Mouse (Mus musculus) gastrocnemius, adult 18-20 months (tissue): Measurements from ENCODE around the gene Msh6. TPM values are rescaled to one million over a fixed set of nuclear protein-coding genes. Genes with fewer than 3 reads are reported as not detected.
"Not testable (repeated sequence)": the region's sequence is repeated elsewhere in the genome, so short reads cannot be mapped to it uniquely, and the experiment has no call there.

ENCODE experiments used
- DNase-seq: peaks from one replicate; pipeline ENCODE4 v3.0.0; 2021; ENCODE audit warnings: low spot score
- long read RNA-seq, 2 experiments: library from polyadenylated mRNA; stranded (forward); transcript quantifications; one replicate each; pipeline ENCODE4 v2.0.0; 2021
- total RNA-seq, 2 experiments: library from RNA; stranded (reverse); gene quantifications; 2 replicates each; pipeline ENCODE4 v1.2.3; 2021

The Msh6 gene
- 1 to 10 TPM; 4.1 to 4.4 TPM for total RNA-seq
- long read RNA-seq, experiment 1, full-length matches to known transcripts = 4 of 5 reads
- long read RNA-seq, experiment 1, partial matches to known transcripts = 1 of 5 reads
- long read RNA-seq, experiment 1, other reads (novel, unspliced or antisense) = 0 of 5 reads
- long read RNA-seq, experiment 2, full-length matches to known transcripts = 6 of 8 reads
- long read RNA-seq, experiment 2, partial matches to known transcripts = 2 of 8 reads
- long read RNA-seq, experiment 2, other reads (novel, unspliced or antisense) = 0 of 8 reads

DNA sequence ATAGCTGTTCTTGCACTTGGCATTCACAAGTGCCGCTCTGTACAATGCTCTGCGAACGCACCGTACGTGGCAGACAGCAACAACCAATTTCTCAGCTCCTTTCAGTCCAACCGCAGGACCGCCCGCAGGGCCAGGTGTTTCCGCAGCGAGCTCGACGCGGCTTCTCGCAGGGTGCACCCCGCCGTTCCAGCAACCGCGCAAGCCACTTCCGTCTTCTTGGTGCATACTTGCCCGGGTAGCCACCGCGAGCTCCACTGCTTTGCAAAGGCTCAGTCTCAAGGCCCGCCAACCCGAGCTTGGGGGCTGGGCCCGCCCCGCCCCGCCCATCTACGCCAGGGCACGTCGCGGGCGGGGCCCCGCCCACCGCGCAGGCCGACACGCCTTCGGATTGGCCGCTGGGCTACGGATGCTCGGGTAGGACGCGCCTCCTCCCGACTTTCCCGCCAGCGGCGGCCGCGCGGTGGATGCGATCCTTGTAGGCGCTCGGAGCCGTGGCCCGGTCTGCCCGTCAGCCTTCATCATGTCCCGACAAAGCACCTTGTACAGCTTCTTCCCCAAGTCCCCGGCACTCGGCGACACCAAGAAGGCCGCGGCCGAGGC, at the start of gene Msh6:
Gene Msh6 (plus strand): TSS at position 434 of the 600 bp plus-strand sequence.
- DNase-seq = peak; percentile 76

DNA sequence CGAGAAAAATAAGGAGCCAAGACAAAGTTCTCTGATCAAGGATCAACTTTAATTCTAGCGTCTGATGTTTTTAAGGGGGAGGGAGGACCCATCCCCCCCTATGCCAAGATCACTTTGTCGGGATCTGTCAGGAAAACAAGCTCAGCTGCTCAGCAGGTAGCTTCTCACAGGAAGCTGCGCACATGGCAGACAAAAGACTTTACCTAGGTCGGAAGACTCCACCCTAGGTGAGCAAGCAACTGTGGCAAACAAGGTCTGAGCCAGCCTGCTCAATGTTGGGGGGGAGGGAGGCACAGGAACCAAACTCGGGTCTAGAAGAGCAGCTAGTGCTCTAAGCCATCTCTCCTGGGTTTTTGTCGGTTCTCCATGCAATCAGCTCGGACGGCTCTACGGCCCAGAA, 40.5 kb upstream of the Msh6 start:
- DNase-seq = no peak

DNA sequence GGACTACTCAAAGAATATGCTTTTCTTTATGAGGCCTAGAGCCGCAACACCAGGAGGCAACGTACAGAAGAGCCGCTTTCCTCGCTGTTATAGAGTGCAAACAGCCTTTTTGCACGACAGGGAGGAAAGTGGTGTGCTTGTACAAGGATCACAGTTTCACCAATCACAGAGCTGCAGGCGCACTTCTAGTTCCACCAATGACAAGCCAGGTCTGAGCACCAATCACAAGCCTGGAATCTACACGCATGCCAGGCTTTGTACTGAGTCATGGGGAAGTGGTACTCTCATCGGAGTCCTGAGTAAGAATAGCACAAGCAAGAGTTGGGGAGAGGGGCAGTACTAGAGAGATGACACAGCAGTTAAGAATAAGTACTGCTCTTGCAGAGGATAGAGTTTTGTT, 40.1 kb upstream of the Msh6 start:
- DNase-seq = no peak

DNA sequence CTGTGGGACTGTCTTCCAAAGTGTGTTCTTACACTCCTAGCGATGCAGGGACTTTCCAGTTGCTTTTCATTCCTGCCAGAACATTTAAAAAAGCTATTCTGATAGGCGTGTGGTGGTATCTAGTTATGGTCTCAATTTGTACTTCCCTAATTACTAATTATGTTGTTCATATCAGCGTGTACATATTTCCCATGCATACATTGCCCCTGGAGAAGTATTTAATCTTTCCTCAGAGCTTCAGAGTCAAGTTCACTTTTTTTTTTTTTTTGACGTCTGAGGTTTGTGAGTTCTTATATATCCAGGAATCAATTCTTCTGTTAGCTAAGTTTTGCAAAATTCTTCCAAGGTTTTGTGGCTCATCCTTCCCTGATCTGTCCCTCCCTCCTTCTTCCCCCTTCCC, 38.7 kb upstream of the Msh6 start:
- no peak for DNase-seq

DNA sequence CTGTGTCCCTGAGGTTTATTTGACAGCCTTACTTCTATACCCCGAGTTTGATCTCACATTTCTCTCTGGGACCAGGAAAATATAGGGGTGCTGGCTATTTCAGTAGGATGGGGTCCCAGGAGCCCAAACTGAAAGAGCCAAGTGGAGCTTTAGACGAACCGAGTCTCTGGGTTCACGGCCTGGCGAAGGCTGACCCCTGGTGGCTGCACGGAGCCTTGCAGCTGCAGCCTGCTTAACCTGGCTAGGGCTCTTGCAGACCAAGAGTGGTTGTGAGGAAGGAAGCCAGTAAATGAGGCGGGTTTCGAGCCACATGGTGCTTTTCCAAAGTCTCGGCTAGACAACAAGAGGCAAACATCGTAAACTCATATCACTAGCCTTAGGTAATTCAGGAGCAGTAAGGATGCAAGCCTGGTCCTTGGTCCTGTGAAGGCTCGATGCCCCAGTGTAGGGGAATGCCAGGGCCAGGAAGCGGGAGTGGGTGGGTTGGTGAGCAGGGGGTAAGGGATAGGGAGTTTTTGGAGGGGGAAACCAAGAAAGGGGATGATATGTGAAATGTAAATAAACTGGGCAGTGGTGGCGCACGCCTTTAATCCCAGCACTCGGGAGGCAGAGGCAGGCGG, 25.8 kb upstream of the Msh6 start:
- peak; percentile 66 for DNase-seq

DNA sequence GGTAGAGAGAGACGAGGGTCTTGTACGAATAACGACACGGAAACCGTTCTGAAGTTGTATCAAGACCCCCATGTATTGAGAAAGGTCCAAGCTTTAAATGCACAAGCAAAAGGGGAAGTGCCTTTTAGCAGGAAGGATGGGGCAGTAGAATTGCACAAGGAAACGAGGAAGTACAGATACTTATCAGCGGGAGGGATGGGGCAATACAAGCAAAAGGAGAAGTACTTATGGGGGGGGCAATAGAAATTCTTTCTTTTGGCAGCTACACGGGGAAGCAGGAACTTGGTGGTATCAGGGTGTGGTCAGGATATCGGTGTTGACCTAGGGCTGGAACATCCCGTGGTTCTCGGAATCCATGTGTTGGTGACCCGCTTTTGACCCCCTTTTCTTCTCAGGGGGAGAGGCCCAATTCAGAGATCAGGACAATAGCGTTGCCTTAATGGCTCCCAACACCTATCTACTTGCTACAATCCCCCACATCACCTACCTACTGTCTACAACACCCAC, 20.2 kb upstream of the Msh6 start:
- not testable (repeated sequence) for DNase-seq

DNA sequence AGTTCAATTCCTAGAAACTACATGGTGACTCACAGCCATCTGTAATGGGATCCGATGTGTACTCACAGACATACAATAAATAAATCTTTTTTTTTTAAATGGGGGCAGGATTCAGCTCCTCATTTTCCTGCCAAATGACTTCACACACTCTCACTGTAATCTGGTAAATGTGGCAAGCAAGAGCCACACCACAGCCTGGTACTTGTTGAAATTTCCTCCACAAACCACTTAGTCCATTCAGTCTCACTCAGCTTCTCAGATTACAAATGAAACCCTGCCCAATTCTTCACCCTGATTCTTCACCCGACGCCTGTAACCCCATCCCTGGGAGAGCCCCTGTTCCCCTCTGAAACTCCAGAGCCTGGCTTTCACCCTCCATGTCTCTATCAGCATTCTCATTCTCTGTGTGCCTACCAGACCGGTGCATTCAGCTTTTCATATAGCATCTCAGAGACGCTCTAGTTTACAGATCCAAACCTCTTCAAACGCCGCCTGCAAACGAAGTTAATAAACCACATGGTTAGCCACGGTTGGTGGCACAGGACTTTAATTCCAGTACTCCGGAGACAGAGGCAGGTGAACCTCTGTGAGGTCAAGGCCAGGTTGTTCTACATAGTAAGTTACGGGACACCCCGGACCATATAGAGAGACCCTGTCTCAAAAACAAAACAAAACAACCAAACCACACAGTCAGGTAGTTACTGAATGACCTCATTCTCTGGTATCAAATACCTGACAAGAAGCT, 17.6 kb upstream of the Msh6 start:
- no peak for DNase-seq

DNA sequence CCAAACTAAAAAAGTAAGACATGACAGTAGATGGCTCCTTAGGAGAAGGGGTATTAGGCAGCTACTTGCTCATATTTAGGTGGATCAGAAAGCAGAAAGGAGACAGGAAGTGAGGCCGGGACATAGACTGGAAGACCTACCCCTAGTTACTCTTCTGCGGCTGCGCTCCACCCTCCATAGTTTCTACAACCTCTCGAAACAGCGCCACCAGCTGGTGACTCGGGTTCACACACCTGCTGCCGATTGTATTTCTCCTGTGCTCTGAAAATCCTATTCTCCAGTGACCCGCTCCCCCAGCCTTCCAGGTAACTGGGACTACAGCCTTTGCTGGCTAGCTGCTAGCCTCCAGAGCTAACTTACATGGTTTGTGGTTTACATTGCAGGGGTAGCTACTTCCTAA, 16.6 kb upstream of the Msh6 start:
- DNase-seq = no peak

DNA sequence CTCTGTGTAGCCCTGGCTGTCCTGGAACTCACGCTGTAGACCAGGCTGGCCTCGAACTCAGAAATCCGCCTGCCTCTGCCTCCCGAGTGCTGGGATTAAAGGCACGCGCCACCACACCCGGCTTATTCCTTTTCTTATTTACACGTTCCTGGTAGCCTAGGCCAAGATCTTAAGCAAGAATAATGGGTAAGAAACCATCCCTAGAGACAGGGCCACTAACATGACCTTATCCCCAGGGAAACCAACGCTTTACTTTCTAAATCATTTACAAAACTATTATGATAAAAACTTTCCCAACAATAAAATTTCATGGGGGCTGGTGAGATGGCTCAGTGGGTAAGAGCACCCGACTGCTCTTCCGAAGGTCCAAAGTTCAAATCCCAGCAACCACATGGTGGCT, 15.5 kb upstream of the Msh6 start:
- not testable (repeated sequence) for DNase-seq

DNA sequence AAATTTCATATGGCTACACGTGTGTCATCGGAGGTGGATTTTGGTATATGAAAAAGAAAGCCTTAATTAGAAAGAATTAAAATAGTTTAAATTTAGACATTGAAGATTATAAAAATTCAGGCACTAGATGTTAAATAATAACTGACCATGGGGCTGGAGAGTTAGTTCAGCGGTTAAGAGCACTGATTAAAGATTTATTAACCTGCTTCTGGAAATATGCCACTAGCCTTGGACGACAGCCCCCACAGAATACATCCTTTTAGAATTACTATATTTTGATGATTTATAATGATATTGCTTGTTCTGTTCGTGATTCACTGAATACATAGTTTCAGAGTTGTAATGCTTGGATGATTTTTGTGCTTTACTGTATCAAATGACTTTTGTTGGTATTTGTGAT, 14.9 kb upstream of the Msh6 start:
- not testable (repeated sequence) for DNase-seq

DNA sequence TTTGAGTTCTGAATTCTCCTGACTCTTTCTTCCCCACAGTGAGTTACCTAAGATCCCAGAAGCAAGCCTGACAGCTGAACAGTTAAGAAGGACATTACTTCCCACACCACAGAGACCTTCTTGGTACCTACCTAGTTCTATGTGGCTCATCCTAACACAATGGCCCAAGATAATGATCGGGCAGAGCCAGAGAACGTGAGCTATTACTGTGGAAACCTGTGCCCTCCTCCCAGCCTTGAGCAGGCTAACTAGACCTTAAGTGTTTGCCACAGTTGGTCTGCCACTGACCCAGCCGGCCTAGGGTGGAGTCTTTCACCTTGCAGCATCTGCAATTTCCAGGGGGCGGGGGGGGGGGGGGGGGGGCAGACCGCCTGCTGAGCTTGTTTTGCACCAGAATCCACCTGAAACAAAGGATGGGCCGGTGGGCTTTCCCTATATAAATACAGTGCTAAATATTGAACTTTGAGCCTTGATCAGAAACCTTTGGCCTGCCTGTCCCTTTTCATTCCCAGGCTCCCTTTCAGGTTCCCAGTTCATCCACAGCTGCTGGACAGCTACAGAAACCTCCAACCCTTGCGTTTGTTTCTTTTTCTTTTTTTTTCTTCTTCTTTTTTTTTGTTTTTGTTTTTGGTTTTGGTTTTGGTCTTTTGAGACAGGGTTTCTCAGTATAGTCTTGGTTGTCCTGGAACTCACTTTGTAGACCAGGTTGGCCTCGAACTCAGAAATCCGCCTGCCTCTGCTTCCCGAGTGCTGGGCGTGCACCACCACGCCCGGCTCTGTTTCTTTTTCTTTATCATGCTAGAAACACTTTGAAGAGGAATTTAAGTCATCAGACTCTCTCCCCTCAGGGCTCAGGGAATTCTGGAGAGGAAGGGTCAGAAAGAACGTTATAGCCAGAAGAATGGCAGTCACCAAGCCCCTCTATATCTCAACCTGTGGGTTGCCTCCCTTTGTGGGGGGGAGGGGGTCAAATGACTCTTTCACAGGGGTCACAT, 11.5 kb upstream of the Msh6 start:
- DNase-seq = no peak

DNA sequence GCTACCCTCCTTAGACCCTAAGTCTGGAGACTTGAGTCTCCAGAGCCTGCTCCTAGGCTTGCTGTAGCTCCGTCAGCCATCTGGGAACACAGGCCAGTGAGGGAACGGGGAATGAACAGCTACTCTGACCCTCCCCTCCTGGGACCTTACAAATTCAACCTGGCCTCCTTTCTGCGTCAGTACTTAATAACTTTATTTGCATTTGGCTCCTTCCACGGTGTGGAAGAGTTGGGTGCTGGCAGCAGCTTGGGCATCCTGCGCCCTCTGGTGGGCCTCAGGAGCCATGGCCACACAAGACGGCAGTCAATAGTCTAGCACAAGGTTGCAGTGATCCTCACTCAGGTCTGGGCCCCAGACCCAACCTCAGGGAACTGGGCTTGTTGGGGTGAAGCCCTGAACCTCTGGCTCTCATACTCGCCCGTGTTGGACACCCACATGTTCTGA, 6.4 kb upstream of the Msh6 start:
- not testable (repeated sequence) for DNase-seq

DNA sequence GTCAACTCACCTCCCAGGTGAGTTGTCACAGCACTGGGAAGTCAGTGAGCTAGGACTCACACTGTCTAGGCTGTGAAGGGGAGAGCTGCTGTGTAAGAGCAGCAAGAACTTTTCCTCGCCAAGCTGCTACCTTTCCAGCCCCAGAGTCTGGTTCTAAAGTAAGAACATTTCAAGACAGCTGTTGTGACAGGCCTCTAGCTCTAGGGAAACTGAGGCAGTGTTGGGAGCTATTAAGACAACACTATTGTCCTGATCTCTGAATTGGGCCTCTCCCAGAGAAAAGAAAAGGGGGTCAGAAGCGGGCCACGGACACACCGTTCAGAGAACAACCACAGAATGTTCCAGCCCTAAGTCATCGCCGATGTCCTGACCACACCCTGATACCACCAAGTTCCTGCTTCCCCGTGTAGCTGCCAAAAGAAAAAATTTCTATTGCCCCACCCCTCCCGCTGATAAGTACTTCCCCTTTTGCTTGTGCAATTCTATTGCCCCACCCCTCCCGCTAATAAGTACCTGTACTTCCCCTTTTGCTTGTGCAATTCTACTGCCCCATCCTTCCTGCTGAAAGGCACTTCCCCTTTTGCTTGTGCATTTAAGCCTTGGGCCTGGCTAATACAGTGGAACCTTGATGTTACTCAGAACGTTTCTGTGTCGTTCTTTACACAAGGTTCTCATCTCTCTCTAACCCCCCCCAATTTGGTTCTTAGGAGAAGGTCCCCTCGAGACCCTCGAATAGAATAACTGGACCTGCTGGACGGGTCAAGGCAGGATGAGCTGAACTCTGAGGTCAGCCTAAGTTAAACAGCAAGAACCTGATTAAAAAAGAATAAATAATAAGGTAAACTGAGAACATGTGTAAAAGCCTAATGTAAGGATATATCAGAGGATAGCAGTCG, 2.9 kb upstream of the Msh6 start:
- not testable (repeated sequence) for DNase-seq

DNA sequence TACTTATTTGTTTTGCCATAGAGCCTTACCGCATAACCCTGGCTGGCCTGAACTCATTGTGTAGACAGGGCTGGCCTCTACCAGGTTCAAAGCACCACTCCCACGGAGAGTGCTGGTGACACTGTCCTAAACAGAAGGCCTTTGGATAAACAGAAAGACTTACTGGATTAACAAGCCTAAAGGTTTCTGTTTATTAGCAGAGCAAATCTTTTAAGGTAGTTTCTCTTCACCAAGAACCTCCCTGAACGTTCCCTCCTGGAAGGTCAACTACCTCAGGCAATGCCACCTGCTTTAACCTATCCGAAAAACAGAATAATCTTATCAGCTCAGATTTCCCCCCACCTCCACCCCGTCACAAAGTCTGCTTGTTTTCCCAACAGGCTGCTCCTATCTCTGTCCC, 2.0 kb upstream of the Msh6 start:
- no peak for DNase-seq

DNA sequence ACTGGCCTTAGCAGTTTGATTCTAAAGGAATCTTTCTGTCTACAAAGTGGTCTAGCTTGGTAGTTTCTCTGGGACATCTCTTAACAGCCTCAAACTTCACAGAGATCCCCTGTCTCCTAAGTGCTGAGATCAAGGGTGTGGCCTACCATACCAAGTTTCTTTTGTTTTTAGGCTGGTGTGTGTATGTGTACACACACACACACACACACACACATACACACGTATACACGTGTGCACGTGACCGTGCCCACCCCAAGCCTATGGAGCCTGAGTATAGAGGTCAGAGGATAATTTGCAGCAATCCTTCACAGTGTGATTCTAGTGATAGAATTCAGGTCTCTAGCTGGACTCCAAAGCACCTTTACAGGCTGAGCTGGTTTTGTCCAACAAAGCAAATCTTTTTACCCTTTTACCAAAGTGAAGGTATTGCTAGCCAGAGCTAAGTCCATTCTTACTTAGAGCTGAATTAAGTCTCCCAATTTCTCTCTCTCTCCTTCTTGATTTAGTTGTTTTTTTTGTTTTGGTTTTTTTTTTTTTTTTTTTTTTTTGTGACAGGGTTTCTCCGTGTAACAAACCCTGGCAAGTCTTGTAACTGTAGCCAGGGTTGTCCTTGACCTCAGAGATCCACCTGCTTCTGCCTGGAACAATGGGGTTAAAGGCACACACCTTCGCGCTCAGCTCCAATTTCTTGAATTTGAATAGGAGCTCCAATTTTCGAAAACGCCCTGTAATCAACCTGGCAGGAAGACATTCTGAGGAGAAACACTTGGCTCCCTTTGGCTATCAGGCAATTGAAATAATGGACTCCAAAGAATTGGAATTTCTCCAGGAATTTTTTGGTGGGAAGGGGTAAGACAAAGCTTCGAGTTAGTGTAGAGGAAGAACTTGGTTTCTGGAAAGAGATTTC, 1.3 kb upstream of the Msh6 start:
- DNase-seq = no peak

DNA sequence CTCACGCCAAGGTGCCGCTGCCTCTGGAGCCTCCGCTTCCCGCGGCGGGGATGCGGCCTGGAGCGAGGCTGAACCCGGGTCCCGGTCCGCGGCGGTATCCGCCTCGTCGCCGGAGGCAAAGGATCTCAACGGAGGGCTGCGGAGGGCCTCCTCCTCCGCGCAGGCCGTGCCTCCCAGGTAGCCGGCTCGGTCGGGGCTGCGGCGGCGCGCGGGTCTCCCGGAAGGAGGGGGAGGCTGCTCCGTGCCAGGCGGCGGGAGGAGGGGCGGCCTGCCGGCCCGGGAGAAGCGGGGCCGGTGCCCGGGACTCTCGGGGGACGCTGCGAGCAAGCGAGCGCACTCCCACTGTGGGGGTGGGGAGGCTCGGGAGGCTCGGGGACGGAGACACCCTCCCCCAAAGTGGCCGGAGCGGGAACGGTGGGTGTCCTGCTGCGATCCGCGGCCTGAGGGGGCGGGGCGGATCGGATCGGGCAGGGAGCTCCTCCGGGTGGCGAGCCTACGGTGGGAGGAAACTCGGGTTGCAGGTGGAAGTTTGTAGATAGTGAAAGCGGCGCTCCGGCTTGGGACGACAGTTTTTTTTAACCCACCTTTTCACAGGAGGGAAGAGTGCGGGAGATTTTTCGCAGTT, 479 bp downstream of the Msh6 start:
- DNase-seq = peak; percentile 43

DNA sequence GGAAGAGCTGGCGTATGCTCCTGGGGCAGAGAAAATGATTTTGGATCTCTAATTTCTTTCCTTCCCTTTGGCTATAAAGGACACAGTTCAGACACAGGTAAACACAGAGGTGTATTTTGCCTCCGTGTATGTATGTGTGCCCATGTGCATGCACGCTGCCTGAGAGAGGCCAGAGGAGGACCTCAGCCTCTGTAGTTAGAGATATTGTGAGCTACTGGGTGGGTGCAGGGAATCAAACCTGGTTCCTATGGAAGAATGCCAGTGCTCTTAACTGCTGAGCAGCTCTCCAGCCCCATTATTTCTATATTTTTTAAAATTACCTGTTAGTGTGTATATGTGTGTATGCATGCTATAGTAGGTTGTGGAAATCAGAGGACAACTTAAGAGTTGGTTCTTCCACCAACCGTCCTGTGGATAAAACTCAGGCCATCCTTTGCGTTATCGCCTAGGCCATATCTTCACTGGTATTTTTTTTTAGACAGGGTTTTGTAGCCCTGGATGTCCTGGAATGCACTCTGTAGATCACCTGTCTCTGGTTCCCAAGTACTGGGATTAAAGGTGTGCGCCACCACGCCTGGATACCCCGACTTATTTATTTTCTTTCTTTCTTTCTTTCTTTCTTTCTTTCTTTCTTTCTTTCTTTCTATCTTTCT, 1.4 kb downstream of the Msh6 start:
- DNase-seq = no peak

DNA sequence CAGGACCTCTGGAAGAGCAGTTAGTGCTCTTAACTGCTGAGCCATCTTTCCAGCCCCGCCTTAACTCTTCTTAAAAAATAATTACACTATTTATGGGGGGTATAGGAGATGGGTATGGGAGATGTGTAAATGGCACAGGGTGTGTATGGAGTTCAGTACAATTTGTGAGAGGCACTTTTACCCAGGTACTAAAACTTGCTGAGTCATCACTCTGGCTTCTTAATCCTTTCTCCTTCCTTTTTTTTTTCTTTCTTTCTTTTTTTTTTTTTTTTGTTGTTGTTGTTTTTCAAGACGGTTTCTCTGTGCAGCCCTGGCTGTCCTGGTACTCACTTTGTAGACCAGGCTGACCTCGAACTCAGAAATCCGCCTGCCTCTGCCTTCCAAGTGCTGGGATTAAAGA, 2.1 kb downstream of the Msh6 start:
- not testable (repeated sequence) for DNase-seq
